Mouse (Mus musculus) heart, adult 2 months (tissue): ENCODE measurements at regions not wholly inside any gene's neighbourhood (a gene's known extent, or its start where the extent isn't known, plus 50 kb on each side); places are given as distances from the start of the nearest gene placed in this dataset.

ENCODE experiments used
- DNase-seq, 2 experiments: peaks; one replicate each; pipeline ENCODE4 v3.0.0; 2021
- H3K27ac ChIP-seq: fragments of 200-600 bp; 2 replicates; pipeline ENCODE4 v1.8.1; 2022
- H3K27me3 ChIP-seq: fragments of 200-500 bp; 2 replicates; pipeline ENCODE4 v1.6.1; 2012; ENCODE audit warnings: mild to moderate bottlenecking, low read length, inconsistent platforms, mixed read lengths; ENCODE audit not compliant: control insufficient read depth, insufficient read depth
- H3K36me3 ChIP-seq: fragments of 200-500 bp; 2 replicates; pipeline ENCODE4 v1.6.1; 2012; ENCODE audit warnings: low read length, inconsistent platforms; ENCODE audit not compliant: control insufficient read depth, insufficient read depth
- H3K4me1 ChIP-seq: fragments of 200-500 bp; 2 replicates; pipeline ENCODE4 v1.6.1; 2011; ENCODE audit warnings: low read length; ENCODE audit not compliant: control insufficient read depth, insufficient read depth
- H3K4me3 ChIP-seq: fragments of 200-600 bp; 2 replicates; pipeline ENCODE4 v1.8.1; 2022
- H3K79me2 ChIP-seq: fragments of 200-500 bp; replicated peaks from 2 replicates; pipeline ENCODE4 v1.6.1; 2012; ENCODE audit warnings: mild to moderate bottlenecking, inconsistent platforms, low read length, moderate library complexity, mixed read lengths; ENCODE audit not compliant: control insufficient read depth, insufficient read depth
- H3K9ac ChIP-seq: fragments of 200-500 bp; 2 replicates; pipeline ENCODE4 v1.6.1; 2012; ENCODE audit warnings: low read depth, mild to moderate bottlenecking, control low read depth, inconsistent platforms, low read length, mixed read lengths
- CTCF ChIP-seq: fragments of 200-600 bp; IDR thresholded peaks from 2 replicates; pipeline ENCODE4 v1.8.1; 2022; ENCODE audit warnings: antibody characterized with exemption, mild to moderate bottlenecking, moderate library complexity
- EP300 ChIP-seq: fragments of 200-500 bp; IDR thresholded peaks from 2 replicates; pipeline ENCODE4 v1.6.1; 2011; ENCODE audit warnings: low read depth, low read length, control low read depth; ENCODE audit not compliant: insufficient read depth
- POLR2A ChIP-seq: fragments of 200-500 bp; IDR thresholded peaks from 2 replicates; pipeline ENCODE4 v1.6.1; 2011; ENCODE audit warnings: mild to moderate bottlenecking, low read depth, low read length, control low read depth; ENCODE audit not compliant: insufficient read depth
- whole genome bisulfite sequencing: fragments of 180-500 bp; shearing (Covaris S2); methylation state at CpG from one replicate; pipeline ENCODE4 v1.1.7; 2018; 5-methylcytosine and 5-hydroxymethylcytosine counted together
- intact Hi-C: fragments of 180-260 bp; cut with DNase I; formaldehyde crosslinking; loops from one replicate; pipeline ENCODE4 v1.15.1; 2025

DNA sequence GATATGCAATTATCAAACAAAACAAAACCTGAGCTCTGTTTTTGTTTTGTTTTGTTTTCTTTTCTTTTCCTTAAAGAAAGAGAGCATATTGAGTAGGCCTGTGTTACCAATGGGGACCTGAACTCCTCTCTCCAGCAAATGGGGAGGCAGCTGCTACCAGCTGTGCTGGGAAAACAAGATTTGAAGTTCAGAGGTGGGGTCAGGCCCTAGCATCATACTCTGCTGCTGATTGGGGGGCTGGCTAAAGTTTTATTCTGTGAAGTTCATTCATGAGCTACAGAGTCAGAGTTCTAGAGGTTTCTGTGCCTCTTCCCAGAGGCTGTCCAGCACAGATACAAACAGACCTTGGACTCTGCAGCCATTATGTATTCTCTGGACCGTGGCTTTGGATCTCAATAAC lies 117.7 kb downstream of the Rassf10 start:
- WGBS = 69% methylated on average over 1 of the region's 1 CpGs
- no peak overlapping the region for H3K27ac ChIP-seq
- TF ChIP-seq POLR2A = no peak
- H3K27me3 ChIP-seq = no peaks in the 10 kb centered on the region
- H3K36me3 ChIP-seq = peaks cover 4% of the 10 kb centered on the region; the same call in 1 of the 2 replicates
- H3K9ac ChIP-seq = no peak overlapping the region
- H3K79me2 ChIP-seq = no peaks in the 10 kb centered on the region
- no peak overlapping the region for H3K4me3 ChIP-seq
- DNase-seq = no peak
- intact Hi-C loops = no loop called here
- peaks cover 10% of the 10 kb centered on the region for H3K4me1 ChIP-seq

DNA sequence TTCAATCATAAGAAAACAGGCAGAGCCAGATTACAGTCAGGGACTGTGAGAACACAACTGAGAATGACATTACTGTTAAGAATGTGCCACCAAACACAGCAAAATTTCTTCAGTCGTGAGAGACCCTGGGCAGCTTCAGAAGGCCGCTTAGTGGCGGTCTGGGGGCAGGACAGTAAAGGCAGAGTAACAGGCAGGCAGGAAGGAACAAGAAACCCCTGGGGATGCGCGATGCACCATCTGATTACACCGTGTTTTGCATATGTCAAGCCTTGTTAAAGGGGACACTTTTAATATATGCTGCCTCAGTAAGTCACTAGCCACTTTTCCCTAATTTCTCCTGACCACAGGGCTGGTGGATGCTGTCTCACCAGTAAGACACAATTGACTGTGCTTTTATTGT lies 120.0 kb downstream of the Rassf10 start:
- no peaks in the 10 kb centered on the region for H3K79me2 ChIP-seq
- no peaks in the 10 kb centered on the region for H3K27me3 ChIP-seq
- H3K27ac ChIP-seq = no peak overlapping the region
- H3K4me3 ChIP-seq = no peak overlapping the region
- H3K36me3 ChIP-seq = peaks cover 4% of the 10 kb centered on the region; the same call in 1 of the 2 replicates
- TF ChIP-seq EP300 (no peak), CTCF (no peak), POLR2A (no peak)
- intact Hi-C loops = no loop called here
- no peak for DNase-seq
- H3K9ac ChIP-seq = no peak overlapping the region
- 49% methylated on average over 6 of the region's 6 CpGs for WGBS
- H3K4me1 ChIP-seq = peaks cover 4% of the 10 kb centered on the region

DNA sequence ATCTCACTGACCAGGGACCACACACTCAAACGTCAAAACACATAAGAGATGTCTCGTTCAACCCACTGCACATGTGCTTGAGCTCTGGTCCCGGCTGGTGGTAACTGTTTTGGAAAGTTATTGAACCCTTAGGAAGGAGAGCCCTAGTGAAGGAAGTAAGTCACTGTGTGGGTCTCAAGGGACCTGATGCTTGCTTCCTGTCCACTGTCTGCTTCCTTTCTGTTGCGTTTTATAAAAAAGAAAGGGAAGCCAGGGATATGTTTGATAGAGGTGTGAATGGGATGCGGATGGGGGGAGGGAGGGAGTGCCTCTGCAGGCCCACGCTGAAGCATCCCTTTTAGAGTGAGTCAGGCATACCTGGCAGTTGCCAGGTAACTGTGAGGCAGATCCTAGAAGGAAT lies 121.6 kb downstream of the Rassf10 start:
- Histone ChIP-seq H3K27ac (no peak overlapping the region), H3K9ac (no peak overlapping the region), H3K79me2 (no peaks in the 10 kb centered on the region), H3K27me3 (no peaks in the 10 kb centered on the region), H3K36me3 (peaks cover 4% of the 10 kb centered on the region; the same call in 1 of the 2 replicates), H3K4me3 (no peak overlapping the region), H3K4me1 (peaks cover 4% of the 10 kb centered on the region)
- TF ChIP-seq CTCF (no peak), POLR2A (no peak), EP300 (no peak)
- intact Hi-C loops = no loop called here
- 36% methylated on average over 6 of the region's 6 CpGs for WGBS
- DNase-seq = no peak

DNA sequence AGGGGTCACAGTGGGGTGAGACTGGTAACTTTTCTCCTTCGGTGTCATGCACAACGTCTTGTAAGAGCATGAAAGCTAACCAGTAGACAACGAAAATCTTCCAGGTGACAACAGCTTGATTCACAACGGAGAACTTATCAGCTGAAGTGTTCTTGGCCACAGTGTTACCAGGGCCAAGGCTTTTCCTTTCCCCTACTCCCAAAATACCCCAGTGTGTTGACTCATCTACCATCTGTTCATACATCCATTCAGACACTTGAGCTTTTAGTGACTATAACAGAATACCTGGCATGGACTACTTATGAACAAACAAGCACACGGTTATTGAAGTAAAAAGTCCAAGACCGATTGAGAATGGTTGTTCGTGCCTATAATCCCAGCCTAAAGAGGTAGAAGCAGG lies 122.5 kb downstream of the Rassf10 start:
- 57% methylated on average over 7 of the region's 7 CpGs for WGBS
- Histone ChIP-seq H3K9ac (no peak overlapping the region), H3K36me3 (peaks cover 4% of the 10 kb centered on the region; the same call in 1 of the 2 replicates), H3K27ac (no peak overlapping the region), H3K4me1 (peaks cover 6% of the 10 kb centered on the region), H3K79me2 (no peaks in the 10 kb centered on the region), H3K27me3 (no peaks in the 10 kb centered on the region), H3K4me3 (no peak overlapping the region)
- intact Hi-C loops = no loop called here
- TF ChIP-seq POLR2A = no peak
- TF ChIP-seq EP300 = no peak
- TF ChIP-seq CTCF = no peak
- no peak for DNase-seq

DNA sequence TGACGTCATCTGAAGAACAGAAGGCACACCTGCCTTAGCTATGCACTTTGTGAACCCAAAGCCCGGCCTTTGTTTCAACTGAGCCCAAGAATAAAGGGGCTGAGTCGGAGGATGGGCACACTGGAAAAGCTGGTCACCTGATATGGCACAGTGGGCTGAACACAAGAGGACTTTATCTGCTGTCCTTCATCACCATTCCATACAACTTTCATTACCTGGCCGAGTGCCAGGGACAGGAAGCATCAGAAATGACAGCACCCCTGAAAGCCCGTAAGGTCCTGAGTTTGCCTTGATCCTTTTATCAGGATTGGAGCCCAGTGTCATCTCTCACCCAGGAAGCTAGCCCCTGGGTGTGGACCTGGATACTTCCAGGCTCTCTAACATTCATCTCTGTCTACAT lies 126.1 kb upstream of the Arntl start:
- Histone ChIP-seq H3K4me1 (peaks cover 4% of the 10 kb centered on the region), H3K36me3 (no peaks in the 10 kb centered on the region; the same call in 1 of the 2 replicates), H3K27ac (no peak overlapping the region; the same call in 1 of the 2 replicates), H3K9ac (no peak overlapping the region), H3K27me3 (no peaks in the 10 kb centered on the region), H3K79me2 (no peaks in the 10 kb centered on the region), H3K4me3 (no peak overlapping the region)
- TF ChIP-seq POLR2A = no peak
- no peak for TF ChIP-seq EP300
- no peak for TF ChIP-seq CTCF
- no peak for DNase-seq
- WGBS = 26% methylated on average over 5 of the region's 5 CpGs
- intact Hi-C loops = no loop called here

DNA sequence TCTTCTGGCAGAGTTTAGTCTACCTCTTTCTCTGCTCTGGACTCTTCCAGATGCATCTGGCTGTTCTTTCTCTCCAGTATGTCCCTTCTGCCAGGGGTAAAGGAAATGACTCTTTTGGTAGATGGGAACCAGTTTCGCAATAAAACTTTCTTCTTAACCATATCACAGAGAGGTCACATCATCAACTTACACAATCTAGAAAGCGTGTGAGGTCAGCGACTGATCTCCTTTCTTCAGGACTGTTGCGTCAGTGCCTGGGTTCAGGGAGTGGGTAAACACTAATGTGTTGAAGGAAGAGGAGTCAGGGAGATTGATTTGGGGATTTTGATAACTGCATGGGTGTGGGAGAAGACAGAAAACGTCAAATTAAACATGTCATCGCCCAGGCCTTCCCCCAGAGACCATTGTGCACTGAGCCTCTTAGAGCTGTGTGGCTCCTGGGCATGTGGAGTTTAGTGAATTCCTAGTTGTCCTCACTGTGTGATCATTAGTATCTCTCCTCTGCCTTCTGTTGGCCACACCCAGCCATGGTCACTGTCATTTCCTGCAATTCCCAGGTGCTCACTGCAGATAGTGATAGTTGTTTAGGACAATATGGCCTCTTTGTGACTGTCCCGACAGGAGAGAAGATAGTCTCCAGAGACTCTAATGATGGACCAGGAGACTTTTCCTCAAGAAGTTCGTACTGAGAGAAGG lies 122.2 kb upstream of the Arntl start:
- intact Hi-C loops = no loop called here
- no peaks in the 10 kb centered on the region for H3K79me2 ChIP-seq
- no peak for TF ChIP-seq EP300
- H3K27me3 ChIP-seq = no peaks in the 10 kb centered on the region
- H3K36me3 ChIP-seq = no peaks in the 10 kb centered on the region
- H3K9ac ChIP-seq = no peak overlapping the region
- no peak for DNase-seq
- 62% methylated on average over 8 of the region's 8 CpGs for WGBS
- H3K4me1 ChIP-seq = peaks cover 4% of the 10 kb centered on the region
- no peak overlapping the region for H3K27ac ChIP-seq
- no peak overlapping the region for H3K4me3 ChIP-seq
